8 mouse cellular contexts compared by ENCODE assay signal in the genomic region with DNA sequence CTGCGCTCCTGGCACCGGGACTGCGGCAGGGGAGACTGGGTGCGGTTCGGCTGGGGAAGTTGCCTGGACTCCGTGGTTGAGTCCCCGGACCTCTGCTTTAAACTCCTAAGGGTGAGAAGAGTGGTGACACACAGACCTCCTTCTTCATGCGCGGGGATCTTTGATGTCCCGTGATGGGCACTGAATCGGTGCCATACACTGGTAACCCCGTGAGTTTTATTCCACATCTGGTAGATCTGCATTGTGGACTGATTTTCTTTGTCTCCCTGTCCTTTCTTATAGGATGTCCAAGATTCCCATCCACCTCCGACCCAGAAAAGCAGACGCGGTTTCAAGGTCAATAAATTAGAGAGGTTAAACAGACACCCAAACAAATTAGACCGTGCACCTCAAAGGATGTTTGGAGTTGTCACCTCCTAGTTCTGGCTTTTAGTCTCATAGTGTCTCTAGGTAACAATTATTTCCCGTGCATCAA. TPM values are rescaled to one million over a fixed set of nuclear protein-coding genes. Genes with fewer than 3 reads are reported as not detected.
DNase-seq lines count a peak whose midpoint lies in the region; ATAC-seq lines count a peak whose summit lies in the region.

No protein-coding gene starts in this region.

- 0 out of 2 replicates have a peak, but pooled peaks have one; percentile 7 for ATAC-seq in liver, embryonic 11.5 days (replicated peaks; ENCODE audit: low FRiP score)
- ATAC-seq in embryonic facial prominence, embryonic 15.5 days (ENCODE audit: insufficient number of reproducible peaks, low FRiP score, low TSS enrichment, low read depth), result no peak
- no peak for ATAC-seq in intestine, embryonic 16.5 days
- no peak for ATAC-seq in neural tube, embryonic 12.5 days (ENCODE audit: low FRiP score, low read depth)

- H3K4me2 ChIP-seq in liver, embryonic 11.5 days, result peak overlapping the region; percentile 65
- H3K4me2 ChIP-seq in embryonic facial prominence, embryonic 15.5 days (replicated peaks), result peak overlapping the region; percentile 66
- H3K4me2 ChIP-seq in intestine, embryonic 16.5 days (ENCODE audit: low read depth, low read length), result peak overlapping the region; percentile 49
- peak overlapping the region; percentile 74 for H3K4me2 ChIP-seq in neural tube, embryonic 12.5 days (replicated peaks)

- H3K27ac ChIP-seq in liver, embryonic 11.5 days (ENCODE audit: low read depth, low read length), result no peak overlapping the region
- no peak overlapping the region for H3K27ac ChIP-seq in embryonic facial prominence, embryonic 15.5 days (replicated peaks)
- no peak overlapping the region for H3K27ac ChIP-seq in intestine, embryonic 16.5 days (ENCODE audit: low read length)
- H3K27ac ChIP-seq in neural tube, embryonic 12.5 days, result no peak overlapping the region

- H3K27me3 ChIP-seq in liver, embryonic 11.5 days (replicated peaks; ENCODE audit: control insufficient read depth, insufficient read depth, low read length), result peaks cover 42% of the 10 kb centered on the region
- peaks cover 52% of the 10 kb centered on the region for H3K27me3 ChIP-seq in embryonic facial prominence, embryonic 15.5 days
- H3K27me3 ChIP-seq in intestine, embryonic 16.5 days (replicated peaks; ENCODE audit: control insufficient read depth, insufficient read depth, low read length), result peaks cover 43% of the 10 kb centered on the region
- H3K27me3 ChIP-seq in neural tube, embryonic 12.5 days (replicated peaks), result peaks cover 48% of the 10 kb centered on the region

- peaks cover 6% of the 10 kb centered on the region for H3K4me1 ChIP-seq in liver, embryonic 11.5 days (replicated peaks; ENCODE audit: control insufficient read depth, insufficient read depth, low read length)
- H3K4me1 ChIP-seq in embryonic facial prominence, embryonic 15.5 days, result peaks cover 11% of the 10 kb centered on the region
- H3K4me1 ChIP-seq in intestine, embryonic 16.5 days (ENCODE audit: control insufficient read depth, insufficient read depth, low read length), result no peaks in the 10 kb centered on the region
- H3K4me1 ChIP-seq in neural tube, embryonic 12.5 days, result peaks cover 10% of the 10 kb centered on the region; the same call in 1 of the 2 replicates

- H3K36me3 ChIP-seq in liver, embryonic 11.5 days (ENCODE audit: control insufficient read depth, insufficient read depth, low read length), result no peaks in the 10 kb centered on the region
- no peaks in the 10 kb centered on the region for H3K36me3 ChIP-seq in embryonic facial prominence, embryonic 15.5 days
- no peaks in the 10 kb centered on the region for H3K36me3 ChIP-seq in intestine, embryonic 16.5 days (ENCODE audit: control insufficient read depth, insufficient read depth, low read length)
- no peaks in the 10 kb centered on the region for H3K36me3 ChIP-seq in neural tube, embryonic 12.5 days

- no peaks in the 10 kb centered on the region for H3K9me3 ChIP-seq in liver, embryonic 11.5 days (ENCODE audit: control insufficient read depth, low read length)
- H3K9me3 ChIP-seq in embryonic facial prominence, embryonic 15.5 days (replicated peaks), result no peaks in the 10 kb centered on the region
- H3K9me3 ChIP-seq in intestine, embryonic 16.5 days (ENCODE audit: control insufficient read depth, low read length), result no peaks in the 10 kb centered on the region
- no peaks in the 10 kb centered on the region for H3K9me3 ChIP-seq in neural tube, embryonic 12.5 days

- H3K4me3 ChIP-seq in liver, embryonic 11.5 days (ENCODE audit: low read depth, low read length), result peak overlapping the region; percentile 43
- peak overlapping the region; percentile 38 for H3K4me3 ChIP-seq in embryonic facial prominence, embryonic 15.5 days (replicated peaks)
- peak overlapping the region; percentile 40 for H3K4me3 ChIP-seq in intestine, embryonic 16.5 days (ENCODE audit: low read length)
- peak overlapping the region; percentile 42 for H3K4me3 ChIP-seq in neural tube, embryonic 12.5 days

- WGBS in liver, embryonic 11.5 days, result 4% methylated on average over 17 of the region's 17 CpGs
- 2% methylated on average over 17 of the region's 17 CpGs for WGBS in embryonic facial prominence, embryonic 15.5 days
- 2% methylated on average over 17 of the region's 17 CpGs for WGBS in intestine, embryonic 16.5 days
- WGBS in neural tube, embryonic 12.5 days, result 3% methylated on average over 17 of the region's 17 CpGs

- H3K9ac ChIP-seq in liver, embryonic 11.5 days (ENCODE audit: low read depth, low read length), result no peak overlapping the region
- no peak overlapping the region for H3K9ac ChIP-seq in embryonic facial prominence, embryonic 15.5 days
- 0 out of 2 replicates have a peak overlapping the region, but pooled peaks have one; percentile 29 for H3K9ac ChIP-seq in intestine, embryonic 16.5 days (ENCODE audit: low read depth, low read length)
- H3K9ac ChIP-seq in neural tube, embryonic 12.5 days, result 0 out of 2 replicates have a peak overlapping the region, but pooled peaks have one; percentile 33

- no peak for DNase-seq in liver, embryonic 11.5 days (ENCODE audit: low spot score)
- no peak for DNase-seq in liver
- no peak for DNase-seq in ovary, postnatal 14 days (ENCODE audit: low spot score)
- DNase-seq in T-cell, adult 2 months (ENCODE audit: low spot score), result no peak
- no peak for DNase-seq in embryo, embryonic 11 days

RNA-seq across cellular contexts. Expression of gene Flt3, which starts 0.3 kb away (rescaled TPM):
- 1.6 and 1.8 TPM in 2 replicates for polyA plus RNA-seq in liver, embryonic 11.5 days (2014; fragmentation: Nextera tagmentation; extraction: Ambion mirVana)
- polyA plus RNA-seq in embryonic facial prominence, embryonic 15.5 days (2015; fragmentation: Nextera tagmentation; extraction: Ambion mirVana), result 0.12 and 0.17 TPM in 2 replicates
- polyA plus RNA-seq in intestine, embryonic 16.5 days (2015; fragmentation: Nextera tagmentation; extraction: Ambion mirVana), result 0.31 and 0.32 TPM in 2 replicates
- 0.15 and 0.49 TPM in 2 replicates for polyA plus RNA-seq in neural tube, embryonic 12.5 days (2016; fragmentation: Nextera tagmentation; extraction: Ambion mirVana)

RNA-seq across cellular contexts. Expression of gene Pan3, which starts 29.4 kb away (rescaled TPM):
- polyA plus RNA-seq in liver, embryonic 11.5 days (2014; fragmentation: Nextera tagmentation; extraction: Ambion mirVana), result 59.5 and 73.8 TPM in 2 replicates
- 75.8 and 78.9 TPM in 2 replicates for polyA plus RNA-seq in embryonic facial prominence, embryonic 15.5 days (2015; fragmentation: Nextera tagmentation; extraction: Ambion mirVana)
- 40.4 and 45.5 TPM in 2 replicates for polyA plus RNA-seq in intestine, embryonic 16.5 days (2015; fragmentation: Nextera tagmentation; extraction: Ambion mirVana)
- polyA plus RNA-seq in neural tube, embryonic 12.5 days (2016; fragmentation: Nextera tagmentation; extraction: Ambion mirVana), result 45.3 and 54.8 TPM in 2 replicates

Comparison
In these comparisons a context has a peak if more than half of its experiments do, and no peak if none do; other contexts are left out.
1. H3K9ac ChIP-seq: peak in intestine, embryonic 16.5 days (single experiment) and neural tube, embryonic 12.5 days (single experiment); none in liver, embryonic 11.5 days (single experiment) and embryonic facial prominence, embryonic 15.5 days (single experiment).
2. Peak in every context shown above with its lines, with median percentiles within 50 percentile points of each other: H3K4me2 ChIP-seq and H3K4me3 ChIP-seq.